Mouse (Mus musculus) heart, embryonic 15.5 days (tissue): ENCODE results near the gene Diaph2. TPM values are rescaled to one million over a fixed set of nuclear protein-coding genes. Genes with fewer than 3 reads are reported as not detected.

Experiments used
- ATAC-seq: fragments of 200-750 bp; cut with Nextera tagmentation; replicated peaks from 2 replicates; pipeline ENCODE4 v1.8.0; 2017; ENCODE audit warnings: low read depth, moderate TSS enrichment; ENCODE audit not compliant: insufficient number of reproducible peaks, insufficient read depth, low FRiP score
- H3K27ac ChIP-seq: fragments of 300-500 bp; sonication (generic); 2 replicates; pipeline ENCODE4 v1.5.1; 2015; ENCODE audit warnings: mild to moderate bottlenecking, inconsistent platforms
- H3K27me3 ChIP-seq: fragments of 300-500 bp; sonication (generic); 2 replicates; pipeline ENCODE4 v1.6.1; 2015; ENCODE audit warnings: inconsistent platforms
- H3K36me3 ChIP-seq: fragments of 300-500 bp; sonication (generic); 2 replicates; pipeline ENCODE4 v1.6.1; 2015; ENCODE audit warnings: mild to moderate bottlenecking, inconsistent platforms
- H3K4me1 ChIP-seq: fragments of 300-500 bp; sonication (generic); replicated peaks from 2 replicates; pipeline ENCODE4 v1.6.1; 2015; ENCODE audit warnings: inconsistent platforms
- H3K4me2 ChIP-seq: fragments of 300-500 bp; sonication (generic); 2 replicates; pipeline ENCODE4 v1.6.1; 2015; ENCODE audit warnings: inconsistent platforms, mild to moderate bottlenecking, moderate library complexity
- H3K4me3 ChIP-seq: fragments of 300-500 bp; sonication (generic); 2 replicates; pipeline ENCODE4 v1.5.1; 2015; ENCODE audit warnings: mild to moderate bottlenecking, inconsistent platforms
- H3K9ac ChIP-seq: fragments of 300-500 bp; sonication (generic); 2 replicates; pipeline ENCODE4 v1.6.1; 2015; ENCODE audit warnings: mild to moderate bottlenecking, inconsistent platforms
- H3K9me3 ChIP-seq: fragments of 300-500 bp; sonication (generic); replicated peaks from 2 replicates; pipeline ENCODE4 v1.6.1; 2016; ENCODE audit warnings: inconsistent platforms
- WGBS: fragments of 180-500 bp; shearing (Covaris S2); methylation state at CpG from one replicate; pipeline ENCODE4 v1.1.7; 2015; ENCODE audit warnings: mixed read lengths; 5-methylcytosine and 5-hydroxymethylcytosine counted together
- polyA plus RNA-seq: library from polyadenylated mRNA; unstranded; fragments of >200 nt; fragmentation: Nextera tagmentation; extraction: Ambion mirVana; gene quantifications from 2 replicates; pipeline ENCODE4 v1.2.1, GENCODE M21; 2015

Diaph2 gene
- polyA plus RNA-seq, 1 experiment from 2014 or later: 5.7 TPM

GRCm38 (mm10) chrX:129833887-129834286 lies 84.3 kb downstream of the Diaph2 start:
- Histone ChIP-seq H3K27ac (no peak overlapping the region), H3K4me3 (no peak overlapping the region), H3K27me3 (no peaks in the 10 kb centered on the region), H3K4me1 (no peaks in the 10 kb centered on the region), H3K4me2 (no peak overlapping the region), H3K36me3 (no peaks in the 10 kb centered on the region), H3K9ac (no peak overlapping the region), H3K9me3 (no peaks in the 10 kb centered on the region)
- no peak for ATAC-seq

GRCm38 (mm10) chrX:129884465-129884864 lies 134.9 kb downstream of the Diaph2 start:
- Histone ChIP-seq H3K9me3 (no peaks in the 10 kb centered on the region), H3K9ac (no peak overlapping the region), H3K27ac (no peak overlapping the region), H3K36me3 (no peaks in the 10 kb centered on the region), H3K4me1 (no peaks in the 10 kb centered on the region), H3K27me3 (no peaks in the 10 kb centered on the region), H3K4me2 (no peak overlapping the region), H3K4me3 (no peak overlapping the region)
- no peak for ATAC-seq
- WGBS: 22% methylated on average over 3 of the region's 3 CpGs

GRCm38 (mm10) chrX:129925806-129926205 lies 176.3 kb downstream of the Diaph2 start:
- no peak for ATAC-seq
- no peaks in the 10 kb centered on the region for H3K4me1 ChIP-seq
- H3K9me3 ChIP-seq: no peaks in the 10 kb centered on the region
- H3K4me2 ChIP-seq: no peak overlapping the region
- H3K27me3 ChIP-seq: no peaks in the 10 kb centered on the region
- no peak overlapping the region for H3K27ac ChIP-seq
- no peaks in the 10 kb centered on the region for H3K36me3 ChIP-seq
- H3K9ac ChIP-seq: no peak overlapping the region
- H3K4me3 ChIP-seq: no peak overlapping the region
- 83% methylated on average over 2 of the region's 2 CpGs for WGBS

GRCm38 (mm10) chrX:129974816-129975215 lies 225.3 kb downstream of the Diaph2 start:
- ATAC-seq: no peak
- H3K4me1 ChIP-seq: no peaks in the 10 kb centered on the region
- H3K27me3 ChIP-seq: no peaks in the 10 kb centered on the region
- WGBS: 72% methylated on average over 4 of the region's 4 CpGs
- H3K27ac ChIP-seq: no peak overlapping the region
- no peaks in the 10 kb centered on the region for H3K36me3 ChIP-seq
- H3K4me2 ChIP-seq: no peak overlapping the region
- H3K9ac ChIP-seq: no peak overlapping the region
- no peaks in the 10 kb centered on the region for H3K9me3 ChIP-seq
- H3K4me3 ChIP-seq: no peak overlapping the region

DNA sequence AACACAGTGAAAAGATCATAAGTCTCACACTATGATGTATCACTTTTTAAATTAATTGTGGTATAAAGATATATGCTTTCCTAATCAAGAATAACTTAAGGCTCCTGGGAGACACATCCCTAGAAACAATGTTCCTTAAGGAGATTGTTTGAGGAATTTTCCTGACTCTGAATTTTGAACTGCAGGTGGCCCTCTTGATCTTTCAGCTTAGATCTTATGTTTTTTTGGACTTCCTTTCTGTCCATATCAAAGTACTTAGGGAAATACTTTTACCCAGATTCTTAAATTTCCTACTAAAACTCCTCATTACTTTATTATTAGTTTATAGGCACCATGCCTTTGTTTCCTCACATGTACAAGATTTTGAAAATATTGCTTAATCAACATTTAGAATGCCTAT lies 258.7 kb downstream of the Diaph2 start:
- no peak overlapping the region for H3K9ac ChIP-seq
- no peaks in the 10 kb centered on the region for H3K9me3 ChIP-seq
- H3K27me3 ChIP-seq: no peaks in the 10 kb centered on the region
- H3K4me2 ChIP-seq: no peak overlapping the region
- no peaks in the 10 kb centered on the region for H3K36me3 ChIP-seq
- no peak for ATAC-seq
- no peak overlapping the region for H3K27ac ChIP-seq
- no peak overlapping the region for H3K4me3 ChIP-seq
- H3K4me1 ChIP-seq: no peaks in the 10 kb centered on the region

- H3K4me1 ChIP-seq: no peaks in the 10 kb centered on the region
- no peak overlapping the region for H3K9ac ChIP-seq
- no peak for ATAC-seq
- no peak overlapping the region for H3K4me3 ChIP-seq
- no peak overlapping the region for H3K4me2 ChIP-seq
- no peak overlapping the region for H3K27ac ChIP-seq
- no peaks in the 10 kb centered on the region for H3K27me3 ChIP-seq
- H3K9me3 ChIP-seq: no peaks in the 10 kb centered on the region
- H3K36me3 ChIP-seq: no peaks in the 10 kb centered on the region
- 55% methylated on average over 1 of the region's 1 CpGs for WGBS
These were observed 270.2 kb downstream of the Diaph2 start for GRCm38 (mm10) chrX:130019735-130020134.

DNA sequence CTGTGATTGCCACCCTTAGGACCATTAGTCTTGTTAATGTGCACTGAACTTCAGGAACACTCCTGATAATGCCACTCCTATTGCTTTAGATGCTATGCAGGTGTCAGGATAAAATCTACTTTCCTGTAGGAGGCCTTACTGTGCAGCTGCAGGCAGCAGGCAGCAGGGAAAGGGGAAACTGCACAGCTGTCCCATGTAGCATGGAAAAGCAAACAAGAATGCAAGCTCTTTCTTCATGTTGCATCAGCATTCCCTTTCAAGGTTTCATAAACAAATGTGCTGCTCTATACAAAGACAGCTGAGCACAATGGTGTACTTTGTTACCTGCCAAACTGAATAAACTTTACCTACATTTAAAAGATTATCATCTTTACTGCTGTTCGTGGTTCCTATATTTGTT lies 295.0 kb downstream of the Diaph2 start:
- H3K9me3 ChIP-seq: no peaks in the 10 kb centered on the region
- H3K9ac ChIP-seq: no peak overlapping the region
- H3K36me3 ChIP-seq: no peaks in the 10 kb centered on the region
- H3K4me2 ChIP-seq: no peak overlapping the region
- H3K4me1 ChIP-seq: no peaks in the 10 kb centered on the region
- WGBS: 65% methylated on average over 1 of the region's 1 CpGs
- H3K27me3 ChIP-seq: no peaks in the 10 kb centered on the region
- ATAC-seq: no peak
- no peak overlapping the region for H3K27ac ChIP-seq
- H3K4me3 ChIP-seq: no peak overlapping the region

DNA sequence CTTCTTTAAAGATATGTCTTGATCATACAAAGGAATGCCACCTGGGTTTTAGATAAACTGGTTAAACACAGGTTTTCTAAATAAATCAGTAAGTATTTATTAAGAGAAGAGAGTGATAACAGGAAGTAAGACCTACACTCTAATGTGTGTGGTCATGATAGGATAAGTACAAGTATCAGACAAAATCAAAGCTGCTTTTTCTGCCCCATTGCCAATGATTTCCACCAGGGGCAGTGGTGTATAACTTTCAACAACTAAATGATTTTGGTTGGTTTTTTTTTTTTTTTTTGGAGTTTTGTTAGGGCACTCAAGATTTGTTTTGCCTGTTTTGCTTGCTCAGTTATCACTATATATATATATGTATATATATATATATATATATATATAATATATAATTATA lies 399.7 kb downstream of the Diaph2 start:
- Histone ChIP-seq H3K4me2 (no peak overlapping the region), H3K9me3 (no peaks in the 10 kb centered on the region), H3K4me3 (no peak overlapping the region), H3K27ac (no peak overlapping the region), H3K4me1 (no peaks in the 10 kb centered on the region), H3K9ac (no peak overlapping the region), H3K27me3 (no peaks in the 10 kb centered on the region), H3K36me3 (no peaks in the 10 kb centered on the region)
- no peak for ATAC-seq

GRCm38 (mm10) chrX:130152164-130152563 lies 402.6 kb downstream of the Diaph2 start:
- Histone ChIP-seq H3K4me1 (no peaks in the 10 kb centered on the region), H3K9ac (no peak overlapping the region), H3K4me3 (no peak overlapping the region), H3K9me3 (no peaks in the 10 kb centered on the region), H3K36me3 (no peaks in the 10 kb centered on the region), H3K27ac (no peak overlapping the region), H3K27me3 (no peaks in the 10 kb centered on the region), H3K4me2 (no peak overlapping the region)
- 73% methylated on average over 1 of the region's 1 CpGs for WGBS
- no peak for ATAC-seq

DNA sequence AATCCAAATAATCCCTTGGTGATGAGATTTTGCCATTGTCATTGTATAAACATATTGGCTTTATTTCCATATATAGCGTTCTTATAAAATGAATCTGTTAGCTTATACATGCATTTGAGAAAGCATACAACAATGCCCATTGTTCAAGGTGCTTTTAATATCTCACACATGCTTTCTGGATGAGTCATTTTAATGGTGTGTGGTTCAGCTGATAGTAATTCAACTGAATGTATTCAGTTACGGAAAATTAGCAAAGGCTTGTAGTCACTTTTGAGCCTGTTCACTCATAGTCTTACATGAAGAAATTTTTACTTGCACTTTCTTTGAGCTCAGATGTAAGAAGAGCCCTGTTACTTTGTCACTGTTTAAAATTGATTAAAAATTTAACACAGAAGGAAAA lies 423.6 kb downstream of the Diaph2 start:
- H3K27ac ChIP-seq: no peak overlapping the region
- no peak overlapping the region for H3K4me2 ChIP-seq
- H3K9ac ChIP-seq: no peak overlapping the region
- WGBS: 61% methylated on average over 2 of the region's 2 CpGs
- H3K4me3 ChIP-seq: no peak overlapping the region
- H3K36me3 ChIP-seq: no peaks in the 10 kb centered on the region
- no peaks in the 10 kb centered on the region for H3K27me3 ChIP-seq
- H3K4me1 ChIP-seq: no peaks in the 10 kb centered on the region
- no peaks in the 10 kb centered on the region for H3K9me3 ChIP-seq
- ATAC-seq: no peak

- WGBS: 53% methylated on average over 1 of the region's 1 CpGs
These were observed 438.3 kb downstream of the Diaph2 start for GRCm38 (mm10) chrX:130187891-130188290.

GRCm38 (mm10) chrX:130188449-130188848 lies 438.9 kb downstream of the Diaph2 start:
- WGBS: 54% methylated on average over 2 of the region's 2 CpGs
- no peaks in the 10 kb centered on the region for H3K9me3 ChIP-seq

More at GRCm38 (mm10) chrX:130187891-130188290, 438.3 kb downstream of the Diaph2 start:
- Histone ChIP-seq H3K27ac (no peak overlapping the region), H3K36me3 (no peaks in the 10 kb centered on the region), H3K9ac (no peak overlapping the region), H3K4me1 (no peaks in the 10 kb centered on the region), H3K9me3 (no peaks in the 10 kb centered on the region), H3K27me3 (no peaks in the 10 kb centered on the region), H3K4me2 (no peak overlapping the region), H3K4me3 (no peak overlapping the region)
- no peak for ATAC-seq

DNA sequence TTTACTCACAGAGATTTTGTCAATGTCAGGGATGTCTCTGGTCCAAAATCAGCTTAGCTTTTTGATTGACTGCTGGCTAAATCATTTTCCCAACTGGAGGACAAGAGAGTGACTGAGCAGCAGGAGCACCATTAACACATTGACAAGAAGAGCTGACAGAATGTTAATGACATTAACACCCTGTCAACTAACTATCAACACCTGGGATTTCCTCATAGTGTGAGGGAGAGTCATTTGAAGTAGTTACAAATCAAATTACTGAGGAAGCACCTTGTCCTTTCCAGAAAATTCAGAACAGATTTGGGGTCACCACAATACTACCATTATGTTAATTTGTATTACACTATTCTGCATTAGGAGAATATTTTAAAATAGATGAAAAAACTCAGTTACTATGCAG lies 439.7 kb downstream of the Diaph2 start:
- Histone ChIP-seq H3K27me3 (no peaks in the 10 kb centered on the region), H3K9me3 (no peaks in the 10 kb centered on the region), H3K4me1 (no peaks in the 10 kb centered on the region), H3K9ac (no peak overlapping the region), H3K4me2 (no peak overlapping the region), H3K27ac (no peak overlapping the region), H3K36me3 (no peaks in the 10 kb centered on the region), H3K4me3 (no peak overlapping the region)
- ATAC-seq: no peak

More at GRCm38 (mm10) chrX:130188449-130188848, 438.9 kb downstream of the Diaph2 start:
- H3K4me3 ChIP-seq: no peak overlapping the region
- no peak for ATAC-seq
- H3K27me3 ChIP-seq: no peaks in the 10 kb centered on the region
- H3K36me3 ChIP-seq: no peaks in the 10 kb centered on the region
- H3K9ac ChIP-seq: no peak overlapping the region
- H3K4me2 ChIP-seq: no peak overlapping the region
- no peak overlapping the region for H3K27ac ChIP-seq
- no peaks in the 10 kb centered on the region for H3K4me1 ChIP-seq
